Mouse (Mus musculus) gastrocnemius, postnatal 10 days (tissue): Measurements from ENCODE around the gene Psmd4. TPM values are rescaled to one million over a fixed set of nuclear protein-coding genes. Genes with fewer than 3 reads are reported as not detected.
A peak's percentile ranks its signal among the peaks of the same experiment; 100 is the strongest.
"Not testable (repeated sequence)": the region's sequence is repeated elsewhere in the genome, so short reads cannot be mapped to it uniquely, and the experiment has no call there.

ENCODE experiments used
- DNase-seq: peaks from one replicate; pipeline ENCODE4 v3.0.0; 2021; ENCODE audit warnings: mixed read lengths
- long read RNA-seq, 2 experiments: library from polyadenylated mRNA; stranded (forward); transcript quantifications; one replicate each; pipeline ENCODE4 v2.0.0; 2021
- total RNA-seq, 2 experiments: library from RNA; stranded (reverse); gene quantifications; 2 replicates each; pipeline ENCODE4 v1.2.3; 2021

Psmd4 gene
- total RNA-seq: 100 to 1,000 TPM; 167 to 176 TPM
- long read RNA-seq, experiment 1, transcript Psmd4-202 (10 exons, 1,332 nt): major isoform, 103 of 199 reads
- long read RNA-seq, experiment 1, transcript Psmd4-201 (10 exons, 1,276 nt): minor isoform, 75 of 199 reads
- long read RNA-seq, experiment 1, partial matches to known transcripts: 7 of 199 reads
- long read RNA-seq, experiment 1, other reads (novel, unspliced or antisense): 14 of 199 reads
- long read RNA-seq, experiment 2, transcript Psmd4-201 (10 exons, 1,276 nt): minor isoform, 96 of 249 reads
- long read RNA-seq, experiment 2, transcript Psmd4-202 (10 exons, 1,332 nt): major isoform, 132 of 249 reads
- long read RNA-seq, experiment 2, partial matches to known transcripts: 10 of 249 reads
- long read RNA-seq, experiment 2, other reads (novel, unspliced or antisense): 11 of 249 reads

DNA sequence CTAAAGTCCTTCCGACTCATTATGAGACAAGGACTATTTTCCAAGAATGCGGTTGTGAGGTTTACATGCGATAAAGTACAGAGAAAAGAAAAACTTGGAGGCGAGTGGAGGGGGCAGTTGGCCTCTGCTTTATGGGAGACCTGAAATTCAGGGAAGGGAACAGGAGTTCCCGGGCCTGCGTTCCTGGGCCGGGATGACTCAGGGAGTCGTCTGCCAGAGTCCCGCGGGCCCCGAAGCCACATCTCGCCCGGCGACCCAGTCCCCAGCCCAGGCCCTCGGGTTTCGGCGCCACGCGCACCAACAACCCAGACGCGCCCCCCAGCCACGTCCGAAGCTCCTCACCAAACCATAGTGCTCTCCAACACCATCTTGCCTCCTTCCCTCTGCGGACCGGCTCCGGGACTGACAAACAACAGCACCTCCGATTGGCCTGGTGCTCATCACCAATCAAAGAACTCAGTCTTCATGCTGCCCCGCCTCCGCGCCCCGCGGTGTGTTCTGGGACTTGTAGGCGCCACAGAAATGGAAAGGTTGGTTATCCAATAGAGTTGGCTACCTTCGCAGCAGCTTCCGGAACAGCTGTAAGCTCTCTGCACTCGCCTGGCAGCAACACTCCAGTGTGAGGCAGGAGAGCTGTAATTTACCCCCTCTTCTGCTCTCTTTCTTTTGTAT lies at the start of gene Psmd4:
TSS of gene Psmd4 (minus strand) at position 449 of the 672 bp plus-strand sequence.
- DNase-seq: peak; percentile 94

- DNase-seq: no peak
Observed at GRCm38 (mm10) chr3:95088071-95088470, 45.7 kb upstream of the Psmd4 start.

DNA sequence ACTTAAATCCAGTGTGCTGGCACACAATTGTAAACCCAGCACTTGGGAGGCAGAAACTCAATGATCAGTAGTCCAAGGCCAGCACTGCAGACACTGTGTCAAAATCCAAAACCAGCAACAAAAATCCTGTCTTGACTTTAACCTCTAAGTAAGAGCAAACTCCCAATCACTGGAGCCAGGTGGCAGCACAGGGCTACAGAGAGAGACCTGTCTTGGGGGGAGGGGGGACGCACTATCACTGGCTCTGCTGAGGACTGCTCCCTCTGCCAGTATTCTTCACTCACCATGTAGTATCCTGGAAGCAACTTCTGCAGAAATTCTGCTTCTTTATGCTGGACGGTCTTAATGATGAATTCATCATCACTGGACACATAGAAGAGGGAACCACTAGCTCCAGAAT lies 29.2 kb upstream of the Psmd4 start:
- no peak for DNase-seq

- no peak for DNase-seq
Observed at GRCm38 (mm10) chr3:95066570-95066969, 24.2 kb upstream of the Psmd4 start.

- DNase-seq: no peak
Observed at GRCm38 (mm10) chr3:95066095-95066494, 23.7 kb upstream of the Psmd4 start.

- DNase-seq: no peak
Observed at GRCm38 (mm10) chr3:95065553-95065952, 23.1 kb upstream of the Psmd4 start.

DNA sequence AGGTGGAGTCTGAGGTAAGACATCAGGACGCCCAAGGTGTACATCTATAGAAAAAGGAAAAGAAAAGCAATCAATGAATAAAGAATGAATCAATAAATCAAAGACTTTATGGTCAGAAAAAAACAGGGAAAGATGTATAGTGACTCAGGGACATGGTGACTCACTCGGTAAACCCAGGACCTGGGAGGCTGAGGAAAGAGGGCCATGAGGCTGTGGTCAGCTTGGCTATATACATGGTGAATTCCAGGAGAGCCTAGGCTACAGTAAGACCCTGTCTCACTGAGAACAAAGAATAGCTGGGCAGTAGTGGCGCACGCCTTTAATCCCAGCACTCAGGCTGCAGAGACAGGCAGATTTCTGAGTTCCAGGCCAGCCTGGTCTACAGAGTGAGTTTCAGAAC lies 21.3 kb upstream of the Psmd4 start:
- no peak for DNase-seq

DNA sequence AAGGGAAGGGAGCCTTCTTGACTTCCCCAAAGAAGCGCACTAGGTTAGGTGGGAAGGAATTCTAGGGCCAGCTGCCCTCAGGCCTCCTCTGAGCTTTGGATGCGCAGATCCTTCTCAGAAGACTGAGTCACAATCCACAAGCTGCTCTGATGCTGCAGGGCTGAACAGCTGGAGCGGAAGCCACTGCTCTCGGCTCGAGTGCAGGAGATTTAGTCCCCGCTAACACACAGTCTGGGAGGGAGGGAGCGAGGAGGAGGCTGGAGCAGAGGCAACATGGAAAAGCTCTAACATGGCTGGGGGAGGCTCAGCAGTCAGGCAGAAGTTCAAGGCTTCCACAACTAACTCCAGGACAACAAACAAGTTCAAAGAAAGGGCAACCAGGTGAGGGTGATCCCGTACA lies 15.7 kb upstream of the Psmd4 start:
- DNase-seq: no peak

- no peak for DNase-seq
Observed at GRCm38 (mm10) chr3:95056275-95056674, 13.9 kb upstream of the Psmd4 start.

- DNase-seq: peak; percentile 15
Observed at GRCm38 (mm10) chr3:95054481-95055260, 12.3 kb upstream of the Psmd4 start.

- no peak for DNase-seq
Observed at GRCm38 (mm10) chr3:95053701-95054100, 11.3 kb upstream of the Psmd4 start.

GRCm38 (mm10) chr3:95052959-95053358 lies 10.5 kb upstream of the Psmd4 start:
- DNase-seq: no peak

- DNase-seq: no peak
Observed at GRCm38 (mm10) chr3:95047914-95048313, 5.5 kb upstream of the Psmd4 start.

- DNase-seq: no peak
Observed at GRCm38 (mm10) chr3:95046462-95047057, 4.1 kb upstream of the Psmd4 start.

GRCm38 (mm10) chr3:95043251-95043650 lies 837 bp upstream of the Psmd4 start:
- DNase-seq: no peak

GRCm38 (mm10) chr3:95042838-95043229 lies 420 bp upstream of the Psmd4 start:
- no peak for DNase-seq

- DNase-seq: no peak
Observed at GRCm38 (mm10) chr3:95041625-95042024, 789 bp downstream of the Psmd4 start.

- DNase-seq: no peak
Observed at GRCm38 (mm10) chr3:95029953-95030352, 12.5 kb downstream of the Psmd4 start.

DNA sequence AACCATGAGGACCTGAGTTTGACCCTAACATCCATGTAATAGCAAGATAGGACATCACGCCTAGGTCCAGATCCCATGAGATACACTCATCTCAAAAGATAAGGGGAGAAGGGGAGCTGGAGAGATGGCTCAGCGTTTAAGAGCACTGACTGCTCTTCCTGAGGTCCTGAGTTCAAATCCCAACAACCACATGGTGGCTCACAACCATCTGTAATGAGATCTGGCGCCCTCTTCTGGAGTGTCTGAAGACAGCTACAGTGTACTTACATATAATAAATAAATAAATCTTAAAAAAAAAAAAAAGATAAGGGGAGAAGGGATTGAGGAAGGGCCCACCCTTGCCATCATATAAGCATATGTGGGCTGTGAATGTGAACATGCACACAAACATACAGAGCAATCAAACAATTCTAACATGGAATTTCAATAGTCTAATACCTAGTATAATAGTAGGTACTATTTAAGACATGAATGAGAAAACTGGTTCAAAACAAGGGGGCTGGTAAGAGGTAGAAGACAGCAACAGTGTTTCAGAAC lies 13.1 kb downstream of the Psmd4 start:
- not testable (repeated sequence) for DNase-seq

DNA sequence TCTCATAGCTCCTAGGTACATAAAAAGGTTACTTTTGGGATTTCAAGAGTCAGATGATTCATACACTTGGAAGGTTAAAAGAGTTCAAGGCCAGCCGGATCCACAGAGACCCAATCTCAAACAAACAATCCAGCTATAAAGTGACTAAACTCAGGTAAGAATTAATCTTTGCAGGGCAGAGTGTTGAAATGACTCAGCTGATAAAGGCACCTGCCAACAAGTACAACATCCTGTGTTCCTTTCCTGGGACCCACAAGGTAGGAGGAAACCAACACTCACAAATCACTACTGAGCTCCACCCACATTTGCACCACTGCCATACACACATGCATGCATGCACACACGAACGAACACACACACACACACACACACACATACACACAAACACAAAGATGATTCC lies 13.8 kb downstream of the Psmd4 start:
- DNase-seq: no peak

- no peak for DNase-seq
Observed at GRCm38 (mm10) chr3:95027701-95028100, 14.7 kb downstream of the Psmd4 start.

GRCm38 (mm10) chr3:95027057-95027645 lies 15.3 kb downstream of the Psmd4 start:
- DNase-seq: no peak
